Mouse (Mus musculus) liver, adult 2 months (tissue): Measurements from ENCODE around the gene Crybg3. TPM values are rescaled to one million over a fixed set of nuclear protein-coding genes. Genes with fewer than 3 reads are reported as not detected.

ENCODE experiments used
- DNase-seq: peaks from one replicate; pipeline ENCODE4 v3.0.0-alpha.2; 2011; ENCODE audit warnings: low read depth, low spot score; ENCODE audit errors: extremely low read depth
- H3K27ac ChIP-seq: fragments of 200-500 bp; replicated peaks from 2 replicates; pipeline ENCODE4 v1.5.1; 2012; ENCODE audit warnings: low read depth, mild to moderate bottlenecking, control low read depth, inconsistent platforms, low read length; ENCODE audit not compliant: insufficient read depth
- H3K27me3 ChIP-seq: fragments of 200-500 bp; 2 replicates; pipeline ENCODE4 v1.6.1; 2012; ENCODE audit warnings: mild to moderate bottlenecking, moderate library complexity, low read length, inconsistent platforms; ENCODE audit not compliant: control insufficient read depth, insufficient read depth
- H3K36me3 ChIP-seq: fragments of 200-500 bp; 2 replicates; pipeline ENCODE4 v1.6.1; 2012; ENCODE audit warnings: low read length, inconsistent platforms; ENCODE audit not compliant: control insufficient read depth, insufficient read depth
- H3K4me1 ChIP-seq: fragments of 200-500 bp; 2 replicates; pipeline ENCODE4 v1.6.1; 2011; ENCODE audit warnings: low read length; ENCODE audit not compliant: control insufficient read depth, insufficient read depth
- H3K4me3 ChIP-seq: fragments of 200-500 bp; 2 replicates; pipeline ENCODE4 v1.5.1; 2011; ENCODE audit warnings: low read depth, mild to moderate bottlenecking, control low read depth, low read length, moderate library complexity; ENCODE audit not compliant: insufficient read depth
- H3K79me2 ChIP-seq: fragments of 200-500 bp; 2 replicates; pipeline ENCODE4 v1.6.1; 2012; ENCODE audit warnings: inconsistent platforms, mild to moderate bottlenecking, low read length, moderate library complexity; ENCODE audit not compliant: control insufficient read depth, insufficient read depth
- H3K9ac ChIP-seq: fragments of 200-500 bp; 2 replicates; pipeline ENCODE4 v1.6.1; 2012; ENCODE audit warnings: low read depth, mild to moderate bottlenecking, control low read depth, inconsistent platforms, low read length
- CTCF ChIP-seq: fragments of 200-500 bp; IDR thresholded peaks from 2 replicates; pipeline ENCODE4 v1.5.1; 2011; ENCODE audit warnings: low read depth, low read length, control low read depth
- POLR2A ChIP-seq: fragments of 200-500 bp; IDR thresholded peaks from 2 replicates; pipeline ENCODE4 v1.6.1; 2011; ENCODE audit warnings: low read length, control low read depth; ENCODE audit not compliant: insufficient read depth; ENCODE audit errors: extremely low read depth
- WGBS: fragments of 180-500 bp; shearing (Covaris S2); methylation state at CpG from one replicate; pipeline ENCODE4 v1.1.7; 2018; 5-methylcytosine and 5-hydroxymethylcytosine counted together
- polyA plus RNA-seq: library from polyadenylated mRNA; depleted of rRNA; stranded (reverse); fragments of >200 nt; gene quantifications from 2 replicates; pipeline ENCODE4 v1.2.3, GENCODE M21; 2012
- total RNA-seq: library from RNA; depleted of rRNA; stranded (reverse); fragments of >200 nt; gene quantifications from 2 replicates; pipeline ENCODE4 v1.2.3, GENCODE M21; 2014

Crybg3 gene
- total and polyA plus RNA-seq, 2 experiments = 3.0 to 5.5 TPM

DNA sequence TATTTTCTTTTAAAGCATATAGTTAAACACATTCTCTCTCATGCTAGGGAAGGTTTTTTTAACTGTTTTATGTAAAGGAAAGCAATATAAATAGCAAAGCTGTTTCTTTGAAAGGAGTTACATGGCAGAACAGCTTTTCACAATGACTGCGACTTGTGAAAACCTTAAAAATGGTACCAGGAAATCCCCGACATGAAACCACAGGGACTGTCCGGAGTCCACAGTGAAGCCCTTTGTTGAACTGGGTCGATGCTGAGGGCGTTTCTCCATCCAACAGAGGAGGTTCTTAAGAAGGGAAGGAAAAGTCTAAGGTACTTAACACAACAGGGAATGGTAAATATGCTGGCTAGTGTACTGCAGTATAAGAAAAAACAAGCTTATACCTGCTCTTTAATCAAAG, 36.8 kb downstream of the Crybg3 start:
- TF ChIP-seq POLR2A (no peak), CTCF (no peak)
- WGBS = 95% methylated on average over 5 of the region's 5 CpGs
- H3K9ac ChIP-seq = no peak overlapping the region
- H3K79me2 ChIP-seq = peaks cover 7% of the 10 kb centered on the region; the same call in 1 of the 2 replicates
- H3K27ac ChIP-seq = no peak overlapping the region
- peaks cover 16% of the 10 kb centered on the region for H3K36me3 ChIP-seq
- no peak for DNase-seq
- no peaks in the 10 kb centered on the region for H3K27me3 ChIP-seq
- H3K4me3 ChIP-seq = no peak overlapping the region
- no peaks in the 10 kb centered on the region; the same call in 1 of the 2 replicates for H3K4me1 ChIP-seq

DNA sequence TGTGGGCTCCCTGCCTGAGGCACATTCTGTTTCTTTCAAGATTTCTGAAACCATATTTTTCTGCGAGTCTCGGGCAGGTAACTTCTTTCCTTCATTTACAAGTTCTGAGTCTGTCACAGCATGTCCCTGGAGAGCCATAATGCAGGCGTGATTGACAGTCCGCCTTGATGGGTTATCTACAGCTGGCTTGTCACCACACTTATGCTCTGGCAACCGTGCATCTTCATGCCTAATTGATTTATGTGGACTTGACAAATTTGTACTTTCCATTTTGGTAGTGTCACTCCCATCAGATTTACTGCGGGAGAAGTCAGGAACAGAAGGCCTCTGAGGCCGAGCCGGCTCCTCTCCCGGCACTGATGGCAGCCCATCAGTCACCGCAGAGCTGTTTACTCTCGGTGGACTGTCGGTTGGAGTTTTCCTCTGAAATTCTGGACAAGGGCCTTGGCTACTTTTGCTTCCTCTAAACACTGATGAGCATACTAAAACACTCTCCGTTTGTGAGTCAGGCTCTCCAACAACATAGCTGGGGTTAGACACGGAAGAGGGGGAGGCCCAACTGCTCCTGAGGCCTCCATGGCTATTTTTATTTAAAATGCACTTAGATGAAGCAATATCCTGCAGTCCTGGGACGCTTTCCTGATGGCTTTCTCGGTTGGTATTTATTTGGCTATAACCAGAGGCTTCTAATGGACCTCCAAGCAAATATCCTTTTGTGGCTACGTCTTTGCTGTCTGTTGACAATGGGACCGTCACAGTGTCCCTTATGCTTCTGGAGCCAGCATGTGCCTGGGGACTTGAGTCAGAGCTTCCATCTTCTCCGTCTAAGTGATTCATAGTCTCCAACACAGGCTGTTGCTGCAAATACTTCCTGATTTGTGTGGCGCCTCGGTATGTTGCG, 41.2 kb downstream of the Crybg3 start:
- WGBS = 83% methylated on average over 22 of the region's 22 CpGs
- H3K4me3 ChIP-seq = no peak overlapping the region
- no peak overlapping the region for H3K27ac ChIP-seq

DNA sequence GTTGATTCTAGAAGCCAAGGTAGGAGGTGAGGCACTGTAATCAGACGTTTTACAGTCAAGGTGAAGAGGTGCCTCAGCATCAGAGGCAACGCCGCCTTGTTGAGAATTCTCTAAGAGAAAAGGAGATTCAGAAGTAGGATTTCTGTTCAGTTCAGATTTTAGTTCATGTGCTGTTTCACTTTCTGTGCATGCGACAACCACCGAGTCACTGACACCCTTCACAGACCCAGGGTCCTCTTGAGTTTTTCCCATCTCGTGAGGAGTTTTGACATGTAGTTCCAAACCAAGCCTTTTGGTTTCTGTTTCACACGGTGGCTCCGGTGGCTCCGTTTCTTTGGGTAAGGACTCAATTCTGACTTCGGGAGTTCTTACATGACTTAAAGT, 41.9 kb downstream of the Crybg3 start:
- Histone ChIP-seq H3K27me3 (no peaks in the 10 kb centered on the region), H3K36me3 (peaks cover 42% of the 10 kb centered on the region), H3K27ac (no peak overlapping the region), H3K79me2 (no peaks in the 10 kb centered on the region), H3K9ac (no peak overlapping the region), H3K4me1 (no peaks in the 10 kb centered on the region), H3K4me3 (no peak overlapping the region)
- TF ChIP-seq CTCF = no peak
- TF ChIP-seq POLR2A = no peak
- 94% methylated on average over 10 of the region's 10 CpGs for WGBS
- no peak for DNase-seq

More for the DNA sequence above, 41.2 kb downstream of the Crybg3 start:
- H3K36me3 ChIP-seq = peaks cover 45% of the 10 kb centered on the region
- no peak overlapping the region for H3K9ac ChIP-seq
- H3K4me1 ChIP-seq = no peaks in the 10 kb centered on the region
- H3K27me3 ChIP-seq = no peaks in the 10 kb centered on the region
- TF ChIP-seq CTCF = no peak
- no peak for TF ChIP-seq POLR2A
- H3K79me2 ChIP-seq = no peaks in the 10 kb centered on the region
- no peak for DNase-seq

DNA sequence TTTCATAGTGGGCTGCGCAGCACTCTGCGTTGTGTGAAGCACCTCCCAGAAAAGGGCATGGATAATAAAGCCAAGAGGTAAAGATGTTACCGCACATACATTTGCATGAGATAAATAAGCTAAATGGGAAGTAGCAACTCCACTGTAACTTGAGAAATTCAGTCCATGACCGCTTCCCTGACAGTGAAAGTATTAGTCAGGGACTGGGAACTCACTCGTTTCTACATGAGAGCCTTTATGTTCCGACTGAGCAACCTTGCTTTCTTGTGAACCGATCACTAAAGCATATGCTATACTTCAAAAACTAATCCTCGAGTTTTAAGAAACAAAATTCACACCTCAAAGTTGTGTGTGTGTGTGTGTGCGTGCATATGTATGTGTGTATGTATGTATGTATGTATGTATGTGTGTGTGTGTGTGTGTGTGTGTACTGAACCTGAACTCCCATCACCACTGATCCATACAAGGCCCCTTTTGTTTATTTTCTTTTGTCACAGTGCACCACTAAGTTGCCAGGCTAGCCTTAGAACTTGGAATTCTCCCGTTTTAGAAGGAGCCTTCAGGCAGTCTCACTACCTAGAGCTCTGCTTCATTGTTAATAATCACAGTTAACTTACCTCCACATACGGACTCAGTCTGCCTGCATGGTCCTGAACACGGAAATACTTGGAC, 47.2 kb downstream of the Crybg3 start:
- H3K27ac ChIP-seq = no peak overlapping the region
- H3K9ac ChIP-seq = no peak overlapping the region
- H3K36me3 ChIP-seq = peaks cover 33% of the 10 kb centered on the region
- H3K27me3 ChIP-seq = no peaks in the 10 kb centered on the region
- no peaks in the 10 kb centered on the region for H3K79me2 ChIP-seq
- TF ChIP-seq CTCF = no peak
- TF ChIP-seq POLR2A = no peak
- DNase-seq = no peak
- no peak overlapping the region for H3K4me3 ChIP-seq
- H3K4me1 ChIP-seq = no peaks in the 10 kb centered on the region
- WGBS = 90% methylated on average over 12 of the region's 12 CpGs

DNA sequence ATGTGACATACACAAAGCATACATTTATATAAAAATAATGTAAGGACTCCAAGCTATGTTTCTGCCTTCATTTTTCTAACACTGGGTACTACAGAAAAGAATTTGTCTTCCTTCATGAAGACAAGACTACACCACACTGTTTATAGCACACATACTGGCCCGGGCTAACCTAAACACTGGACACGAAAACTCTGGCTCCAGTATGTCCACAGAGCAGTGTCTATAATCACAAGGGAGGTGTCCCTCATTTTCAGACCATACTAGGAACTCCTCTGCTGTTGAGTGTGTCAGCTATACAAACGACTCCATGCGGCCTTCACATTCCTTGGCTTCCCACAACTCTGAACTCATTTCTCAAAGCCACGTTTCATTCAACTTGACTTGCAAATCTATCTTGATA, 49.3 kb downstream of the Crybg3 start:
- DNase-seq = no peak
- Histone ChIP-seq H3K27me3 (no peaks in the 10 kb centered on the region), H3K9ac (no peak overlapping the region), H3K4me1 (no peaks in the 10 kb centered on the region), H3K4me3 (no peak overlapping the region), H3K27ac (no peak overlapping the region), H3K36me3 (peaks cover 18% of the 10 kb centered on the region; the same call in 1 of the 2 replicates), H3K79me2 (no peaks in the 10 kb centered on the region)
- no peak for TF ChIP-seq CTCF
- no peak for TF ChIP-seq POLR2A
- 90% methylated on average over 5 of the region's 5 CpGs for WGBS
